23 mouse cellular contexts compared by ENCODE assay signal in genomic region chr8:120867386-120867785, GRCm38 (mm10).
DNase-seq lines count a peak whose midpoint lies in the region; ATAC-seq and TF ChIP-seq lines count a peak whose summit lies in the region.
"Had no signal": no experiment of that assay in that cellular context is flagged by ENCODE, and none has a peak within 500 bp of the region (broad histone marks: within the 10 kb centered on the region; RNA-seq: fewer than 3 reads in every experiment).

No protein-coding gene starts in this region.

- WGBS in intestine, embryonic 15.5 days, result 49% methylated on average over 6 of the region's 6 CpGs
- 46% methylated on average over 6 of the region's 6 CpGs for WGBS in intestine, embryonic 16.5 days
- WGBS in thymus, adult 2 months, result 44% methylated on average over 6 of the region's 6 CpGs

- peak; percentile 13 for DNase-seq in thymus, adult 2 months
- DNase-seq in thymus, adult 18-20 months, result no peak
- peak; percentile 43 for DNase-seq in thymus, postnatal 14 days
- no peak for DNase-seq in left cerebral cortex, adult 8-10 months (ENCODE audit: low spot score in 2 of 2)
- DNase-seq in gastrocnemius, adult 8-10 months (ENCODE audit: low spot score in 2 of 2), result no peak
- DNase-seq: adrenal gland, adult 2 months; adrenal gland, postnatal 25 days; cerebellum, adult 2 months; cerebellum, postnatal 10 days; embryo, embryonic 11 days; gastrocnemius, postnatal 14 days; heart, adult 2 months; heart, postnatal 14 days had no signal

- no peak overlapping the region for H3K27ac ChIP-seq in intestine, embryonic 15.5 days
- no peak overlapping the region for H3K27ac ChIP-seq in intestine, embryonic 16.5 days (ENCODE audit: low read length)
- no peak overlapping the region for H3K27ac ChIP-seq in thymus, adult 2 months (ENCODE audit: control insufficient read depth, insufficient read depth, low read length)
- H3K27ac ChIP-seq: embryonic facial prominence, embryonic 15.5 days; forebrain, embryonic 10.5 days; heart, adult 2 months; heart, embryonic 15.5 days; hindbrain, embryonic 13.5 days; hindbrain, postnatal 0 days had no signal

- TF ChIP-seq CTCF in thymus, adult 2 months (IDR thresholded peaks at IDR 0.05; ENCODE audit: borderline replicate concordance, control insufficient read depth, extremely low read depth, insufficient read depth, low read length, poor library complexity), result no peak

- no peak for TF ChIP-seq POLR2A in thymus, adult 2 months (IDR thresholded peaks at IDR 0.05; ENCODE audit: control insufficient read depth, extremely low read depth, insufficient read depth, low read length, poor library complexity)

- ATAC-seq in intestine, embryonic 15.5 days, result 0 out of 2 replicates have a peak, but pooled peaks have one; percentile 15
- ATAC-seq in intestine, embryonic 16.5 days, result no peak; the same call in 1 of the 2 replicates
- ATAC-seq: forebrain, embryonic 14.5 days; hindbrain, postnatal 0 days had no signal

- no peak overlapping the region for H3K9ac ChIP-seq in intestine, embryonic 15.5 days
- no peak overlapping the region for H3K9ac ChIP-seq in intestine, embryonic 16.5 days (ENCODE audit: low read depth, low read length)
- H3K9ac ChIP-seq: embryonic facial prominence, embryonic 15.5 days; heart, embryonic 15.5 days; hindbrain, embryonic 13.5 days had no signal

- no peaks in the 10 kb centered on the region for H3K27me3 ChIP-seq in intestine, embryonic 15.5 days (replicated peaks)
- H3K27me3 ChIP-seq in intestine, embryonic 16.5 days (replicated peaks; ENCODE audit: control insufficient read depth, insufficient read depth, low read length), result no peaks in the 10 kb centered on the region
- no peaks in the 10 kb centered on the region for H3K27me3 ChIP-seq in thymus, adult 2 months (ENCODE audit: control insufficient read depth, insufficient read depth, low read length)

- no peak overlapping the region for H3K4me2 ChIP-seq in intestine, embryonic 15.5 days (replicated peaks)
- H3K4me2 ChIP-seq in intestine, embryonic 16.5 days (ENCODE audit: low read depth, low read length), result no peak overlapping the region
- H3K4me2 ChIP-seq: embryonic facial prominence, embryonic 15.5 days; heart, embryonic 11.5 days; heart, embryonic 15.5 days; hindbrain, embryonic 13.5 days had no signal

- H3K9me3 ChIP-seq in intestine, embryonic 15.5 days, result no peaks in the 10 kb centered on the region
- no peaks in the 10 kb centered on the region; the same call in 1 of the 2 replicates for H3K9me3 ChIP-seq in intestine, embryonic 16.5 days (ENCODE audit: control insufficient read depth, low read length)
- H3K9me3 ChIP-seq: embryonic facial prominence, embryonic 15.5 days; forebrain, embryonic 10.5 days; heart, embryonic 15.5 days had no signal

- peaks cover 15% of the 10 kb centered on the region; the same call in 1 of the 2 replicates for H3K4me1 ChIP-seq in intestine, embryonic 15.5 days (replicated peaks)
- H3K4me1 ChIP-seq in intestine, embryonic 16.5 days (ENCODE audit: control insufficient read depth, insufficient read depth, low read length), result no peaks in the 10 kb centered on the region
- peaks cover 7% of the 10 kb centered on the region for H3K4me1 ChIP-seq in thymus, adult 2 months (replicated peaks; ENCODE audit: control insufficient read depth, insufficient read depth, low read length)
- H3K4me1 ChIP-seq: forebrain, embryonic 10.5 days; heart, embryonic 15.5 days; hindbrain, embryonic 13.5 days had no signal

- no peaks in the 10 kb centered on the region for H3K36me3 ChIP-seq in intestine, embryonic 15.5 days
- no peaks in the 10 kb centered on the region for H3K36me3 ChIP-seq in intestine, embryonic 16.5 days (ENCODE audit: control insufficient read depth, insufficient read depth, low read length)
- H3K36me3 ChIP-seq in thymus, adult 2 months (ENCODE audit: control insufficient read depth, insufficient read depth, low read length), result no peaks in the 10 kb centered on the region
- H3K36me3 ChIP-seq: embryonic facial prominence, embryonic 15.5 days; forebrain, embryonic 10.5 days; heart, embryonic 15.5 days; hindbrain, embryonic 13.5 days had no signal

- H3K4me3 ChIP-seq in intestine, embryonic 15.5 days (replicated peaks), result no peak overlapping the region
- no peak overlapping the region for H3K4me3 ChIP-seq in intestine, embryonic 16.5 days (ENCODE audit: low read length)
- H3K4me3 ChIP-seq in thymus, adult 2 months (ENCODE audit: control insufficient read depth, insufficient read depth, low read length), result no peak overlapping the region
- H3K4me3 ChIP-seq: embryonic facial prominence, embryonic 15.5 days; erythroblast, embryonic 14.5 days; forebrain, embryonic 10.5 days; heart, adult 2 months; heart, embryonic 15.5 days; hindbrain, embryonic 13.5 days had no signal

Comparison
In these comparisons a context has a peak if more than half of its experiments do, and no peak if none do; other contexts are left out.
1. DNase-seq: peak in thymus, adult 2 months (single experiment) and thymus, postnatal 14 days (single experiment); none in thymus, adult 18-20 months (0 of 2), left cerebral cortex, adult 8-10 months (0 of 2) and gastrocnemius, adult 8-10 months (0 of 2).